Mouse (Mus musculus): ENCODE measurements at regions not wholly inside any gene's neighbourhood (a gene's known extent, or its start where the extent isn't known, plus 50 kb on each side); places are given as distances from the start of the nearest gene placed in this dataset.

DNA sequence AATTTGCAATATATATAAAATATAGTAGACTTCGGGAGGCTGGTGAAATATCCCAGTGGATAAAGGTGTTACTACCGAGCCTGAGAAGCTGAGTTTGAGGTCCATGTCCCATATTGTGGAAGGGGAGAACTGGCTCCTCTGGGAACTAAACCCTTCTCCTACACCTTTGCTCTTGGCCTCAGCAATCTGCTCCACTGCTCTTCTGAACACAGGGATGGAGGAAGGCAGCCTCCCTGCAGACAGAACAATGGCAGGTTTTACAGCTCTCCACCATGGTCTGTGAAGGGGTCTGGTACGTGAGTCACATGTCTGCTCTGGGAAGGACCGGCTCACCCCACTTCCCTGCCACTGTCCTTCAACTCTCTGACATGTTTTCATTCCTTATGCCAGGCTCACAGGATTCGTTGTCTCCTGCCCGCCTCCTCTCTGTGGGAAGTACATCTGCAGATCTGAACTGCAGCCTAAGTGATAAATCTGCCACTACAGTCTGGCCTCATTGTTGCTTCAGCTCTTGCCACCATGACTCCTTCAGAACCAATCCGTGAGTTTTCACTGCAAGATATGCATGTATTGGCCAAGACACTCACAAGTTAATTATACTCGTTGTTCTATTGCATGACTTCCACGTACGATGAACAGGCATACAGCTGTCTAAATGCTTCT lies 220.0 kb upstream of the Gm9767 start:
- Histone ChIP-seq H3K79me2 (replicated peaks; ENCODE audit: control insufficient read depth, extremely low read depth, insufficient read depth, poor library complexity, severe bottlenecking) (no peaks in the 10 kb centered on the region), H3K4me3 (replicated peaks in 1 of 3; ENCODE audit: low read depth in 2 of 3, low read length in 2 of 3, poor library complexity in 1 of 3) (no peak overlapping the region), H3K9ac (ENCODE audit: insufficient read depth, low read depth) (no peak overlapping the region), H3K36me3 (replicated peaks in 1 of 2; ENCODE audit: control insufficient read depth in 1 of 2, insufficient read depth in 1 of 2, low read length in 1 of 2) (no peaks in the 10 kb centered on the region), H3K27me3 (replicated peaks) (no peaks in the 10 kb centered on the region), H3K27ac (ENCODE audit: insufficient read depth, low read depth) (no peak overlapping the region), H3K4me1 (ENCODE audit: control insufficient read depth in 1 of 2, insufficient read depth in 2 of 2) (no peaks in the 10 kb centered on the region), H3K4me2 (ENCODE audit: insufficient read depth, low read depth, poor library complexity, severe bottlenecking) (no peak overlapping the region), H3K9me3 (replicated peaks; ENCODE audit: low read length) (no peaks in the 10 kb centered on the region)
- no peak for TF ChIP-seq JUND (conservative IDR thresholded peaks at IDR 0.05; ENCODE audit: low read depth, low read length)
- TF ChIP-seq CHD1 (IDR thresholded peaks at IDR 0.05; ENCODE audit: low read depth, low read length), result no peak
- no peak for TF ChIP-seq NRF1 (IDR thresholded peaks at IDR 0.05; ENCODE audit: low read depth, low read length)
- TF ChIP-seq CHD2 (IDR thresholded peaks at IDR 0.05; ENCODE audit: low read length), result no peak
- TF ChIP-seq MXI1 (IDR thresholded peaks at IDR 0.05; ENCODE audit: low read depth, low read length), result no peak
- TF ChIP-seq MEF2A (IDR thresholded peaks at IDR 0.05; ENCODE audit: borderline replicate concordance, low read depth, low read length), result no peak
- TF ChIP-seq RAD21 (IDR thresholded peaks at IDR 0.05; ENCODE audit: low read depth, low read length), result no peak
- no peak for TF ChIP-seq IRF4 (IDR thresholded peaks at IDR 0.05; ENCODE audit: low read depth, low read length)
- TF ChIP-seq MAFK (IDR thresholded peaks at IDR 0.05; ENCODE audit: insufficient replicate concordance, low read length), result no peak
- TF ChIP-seq E2F4 (IDR thresholded peaks at IDR 0.05; ENCODE audit: insufficient replicate concordance, low read depth, low read length), result no peak
- TF ChIP-seq ZNF384 (IDR thresholded peaks at IDR 0.05; ENCODE audit: low read depth, low read length), result no peak
- no peak for TF ChIP-seq ZKSCAN1 (IDR thresholded peaks at IDR 0.05; ENCODE audit: borderline replicate concordance, low read depth, low read length)
- TF ChIP-seq ZMIZ1 (IDR thresholded peaks at IDR 0.05; ENCODE audit: low read depth, low read length), result no peak
- TF ChIP-seq TBP (conservative IDR thresholded peaks at IDR 0.05; ENCODE audit: low read depth, low read length), result no peak
- in situ Hi-C loops (cut with MboI; ENCODE audit: low pct_ligation_motif_present, low pct_unique_long_range_greater_than_20kb, low sequenced_read_pairs), result no loop called here
- dilution Hi-C loops (cut with MboI; ENCODE audit: extremely low pct_ligation_motif_present, extremely low pct_unique_long_range_greater_than_20kb, low sequenced_read_pairs), result no loop called here
- no peak for DNase-seq (ENCODE audit: extremely low read depth)

DNA sequence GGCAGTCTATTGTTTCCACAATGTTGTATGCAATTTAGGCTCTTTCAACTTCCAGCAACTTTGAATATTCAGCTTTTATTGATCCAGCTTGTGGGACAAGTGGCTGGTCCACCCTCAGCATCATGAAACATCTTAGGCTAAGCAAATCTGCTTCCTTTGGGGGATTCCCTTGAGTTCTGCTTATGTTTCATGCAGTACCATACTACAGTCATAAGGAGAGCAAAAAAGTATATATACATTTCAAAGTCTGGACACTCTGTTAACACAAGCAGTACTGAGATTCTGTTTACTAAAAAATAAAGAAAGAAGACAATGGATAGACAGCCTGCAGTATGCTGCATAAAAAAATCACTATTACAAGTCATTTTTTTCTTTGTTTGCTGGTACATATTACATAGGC lies 233.7 kb upstream of the Gm9767 start:
- Histone ChIP-seq H3K4me1 (ENCODE audit: control insufficient read depth in 1 of 2, insufficient read depth in 2 of 2) (peaks cover 0 to 13% of the 10 kb centered on the region in 2 experiments; a peak in 2 of 4 replicates), H3K36me3 (replicated peaks in 1 of 2; ENCODE audit: control insufficient read depth in 1 of 2, insufficient read depth in 1 of 2, low read length in 1 of 2) (no peaks in the 10 kb centered on the region), H3K4me2 (ENCODE audit: insufficient read depth, low read depth, poor library complexity, severe bottlenecking) (no peak overlapping the region), H3K27me3 (replicated peaks) (no peaks in the 10 kb centered on the region), H3K9me3 (replicated peaks; ENCODE audit: low read length) (no peaks in the 10 kb centered on the region), H3K27ac (ENCODE audit: insufficient read depth, low read depth) (no peak overlapping the region), H3K79me2 (replicated peaks; ENCODE audit: control insufficient read depth, extremely low read depth, insufficient read depth, poor library complexity, severe bottlenecking) (no peaks in the 10 kb centered on the region), H3K4me3 (replicated peaks in 1 of 3; ENCODE audit: low read depth in 2 of 3, low read length in 2 of 3, poor library complexity in 1 of 3) (no peak overlapping the region), H3K9ac (ENCODE audit: insufficient read depth, low read depth) (no peak overlapping the region)
- in situ Hi-C loops (cut with MboI; ENCODE audit: low pct_ligation_motif_present, low pct_unique_long_range_greater_than_20kb, low sequenced_read_pairs) (no loop called here), dilution Hi-C loops (cut with MboI; ENCODE audit: extremely low pct_ligation_motif_present, extremely low pct_unique_long_range_greater_than_20kb, low sequenced_read_pairs) (no loop called here)
- DNase-seq (ENCODE audit: extremely low read depth), result peak; percentile 50
- TF ChIP-seq BHLHE40 (IDR thresholded peaks at IDR 0.05; ENCODE audit: low read depth, low read length), result no peak
- TF ChIP-seq EP300 (IDR thresholded peaks at IDR 0.05; ENCODE audit: low read length), result 0 out of 2 replicates have a peak, but pooled peaks have one; percentile 51
- peak; percentile 62 for TF ChIP-seq IRF4 (IDR thresholded peaks at IDR 0.05; ENCODE audit: low read depth, low read length)
